Mouse (Mus musculus) effector memory CD4-positive, alpha-beta T cell, adult 7 months (primary cell): ENCODE data around the gene Gm8024. TPM values are rescaled to one million over a fixed set of nuclear protein-coding genes. Genes with fewer than 3 reads are reported as not detected.

Experiments
- polyA plus RNA-seq: library from polyadenylated mRNA; unstranded; fragments of 100-300 nt; shearing (Covaris generic); gene quantifications from one replicate; pipeline ENCODE4 v1.2.1, GENCODE M21; 2017

Gene Gm8024
- not detected for polyA plus RNA-seq

DNA sequence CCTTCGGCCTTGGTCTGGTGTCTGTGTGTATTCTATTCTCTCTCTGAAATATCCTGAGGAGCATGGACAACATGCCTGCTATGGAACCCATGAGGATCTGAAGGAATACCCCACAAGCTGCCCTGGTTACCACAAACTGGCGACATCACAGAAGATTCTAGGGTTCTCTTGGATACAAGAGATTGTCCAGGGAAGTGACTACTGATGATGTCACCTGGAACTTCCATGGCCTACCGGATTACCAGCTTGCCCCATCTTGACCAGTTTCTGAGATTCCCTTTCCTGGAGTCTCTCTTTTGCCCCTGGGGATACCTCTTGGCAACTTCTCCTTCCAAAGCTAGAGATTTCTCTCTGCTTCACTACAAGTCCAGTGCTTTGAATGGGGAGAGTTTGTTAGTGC lies at the start of gene Gm8024:
Gene Gm8024, minus strand, starts transcription at position 101 of the 400 bp plus-strand sequence.

DNA sequence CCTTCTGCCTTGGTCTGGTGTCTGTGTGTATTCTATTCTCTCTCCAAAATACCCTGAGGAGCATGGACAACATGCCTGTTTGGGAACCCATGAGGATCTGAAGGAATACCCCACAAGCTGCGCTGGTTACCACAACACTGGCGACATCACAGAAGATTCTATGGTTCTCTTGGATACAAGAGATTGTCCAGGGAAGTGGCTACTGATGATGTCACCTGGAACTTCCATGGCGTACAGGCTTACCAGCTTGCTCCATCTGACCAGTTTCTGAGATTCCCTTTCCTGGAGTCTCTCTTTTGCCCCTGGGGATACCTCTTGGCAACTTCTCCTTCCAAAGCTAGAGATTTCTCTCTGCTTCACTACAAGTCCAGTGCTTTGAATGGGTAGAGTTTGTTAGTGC lies 21.8 kb downstream of the Gm8024 start, which contains the start of gene Gm8020:
Gene Gm8020, minus strand, starts transcription at position 101 of the 400 bp plus-strand sequence.

Other genes with a start within 250 kb of the Gm8024 start
- not detected for gene Gm9611, start 226.9 kb downstream of the Gm8024 start, polyA plus RNA-seq
- not detected for gene Gm7995, start 214.1 kb downstream of the Gm8024 start, polyA plus RNA-seq
- not detected for gene Gm8005, start 84.6 kb downstream of the Gm8024 start, polyA plus RNA-seq
- 0.24 TPM for gene Gm8011, start 60.4 kb downstream of the Gm8024 start, polyA plus RNA-seq
- gene Gm8020, start 21.9 kb downstream of the Gm8024 start, polyA plus RNA-seq = not detected
- gene Gm17124, start 75.6 kb upstream of the Gm8024 start, polyA plus RNA-seq = not detected
- not detected for gene Gm3633, start 117.6 kb upstream of the Gm8024 start, polyA plus RNA-seq
- gene Gm10378, start 131.7 kb upstream of the Gm8024 start, polyA plus RNA-seq = not detected
- not detected for gene Gm3015, start 244.5 kb upstream of the Gm8024 start, polyA plus RNA-seq